Mouse (Mus musculus): ENCODE data around the gene Tnni1. TPM values are rescaled to one million over a fixed set of nuclear protein-coding genes. Genes with fewer than 3 reads are reported as not detected.

The Tnni1 gene
- polyA plus RNA-seq, 1 experiment from 2014 or later, result 11.4 TPM

DNA sequence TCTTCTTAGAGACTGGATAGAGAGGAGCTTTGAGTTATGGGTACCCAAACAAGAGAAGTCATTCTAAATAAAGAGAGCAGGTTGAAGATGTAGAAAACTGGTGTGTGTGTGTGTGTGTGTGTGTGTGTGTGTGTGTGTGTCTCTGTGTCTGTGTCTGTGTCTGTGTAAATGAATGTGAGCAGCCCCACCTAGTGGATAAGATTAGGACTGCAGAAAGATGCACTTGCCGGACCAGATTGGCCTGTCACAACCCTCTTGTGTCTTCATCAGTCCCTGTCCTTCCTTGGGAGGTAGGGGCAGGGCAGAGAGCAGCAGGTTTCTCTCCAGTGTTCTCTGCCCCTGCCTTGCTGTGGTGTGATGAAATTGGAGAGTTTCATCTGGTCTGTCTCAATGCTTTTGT is 49.7 kb downstream of the Tnni1 start:
- WGBS, result 5% methylated on average over 1 of the region's 1 CpGs
- no peaks in the 10 kb centered on the region for H3K36me3 ChIP-seq (ENCODE audit: insufficient read depth)
- DNase-seq (peak; percentile 78), ATAC-seq (ENCODE audit: insufficient read depth) (0 out of 2 replicates have a peak, but pooled peaks have one; percentile 15)
- H3K27me3 ChIP-seq (ENCODE audit: insufficient read depth, low read length), result no peaks in the 10 kb centered on the region
- TF ChIP-seq CTCF (IDR thresholded peaks at IDR 0.05; ENCODE audit: low read depth), result peak; percentile 84
- H3K4me2 ChIP-seq, result no peak overlapping the region
- H3K27ac ChIP-seq (ENCODE audit: low read depth), result no peak overlapping the region
- H3K9me3 ChIP-seq (ENCODE audit: low read depth, low read length), result no peaks in the 10 kb centered on the region
- H3K4me3 ChIP-seq (ENCODE audit: low read depth, low read length), result no peak overlapping the region
- no peaks in the 10 kb centered on the region for H3K4me1 ChIP-seq (ENCODE audit: insufficient read depth)
- H3K9ac ChIP-seq, result no peak overlapping the region

- 0 out of 2 replicates have a peak, but pooled peaks have one; percentile 13 for ATAC-seq (ENCODE audit: insufficient read depth)
- H3K27ac ChIP-seq (ENCODE audit: low read depth), result no peak overlapping the region
- no peak overlapping the region for H3K9ac ChIP-seq
- DNase-seq, result no peak
- 0 out of 2 replicates have a peak, but pooled peaks have one; percentile 9 for TF ChIP-seq CTCF (IDR thresholded peaks at IDR 0.05; ENCODE audit: low read depth)
- no peak overlapping the region for H3K4me2 ChIP-seq
- peaks cover 8% of the 10 kb centered on the region for H3K4me1 ChIP-seq (ENCODE audit: insufficient read depth)
- H3K4me3 ChIP-seq (ENCODE audit: low read depth, low read length), result no peak overlapping the region
- H3K9me3 ChIP-seq (ENCODE audit: low read depth, low read length), result no peaks in the 10 kb centered on the region
- 60% methylated on average over 6 of the region's 6 CpGs for WGBS
- H3K27me3 ChIP-seq (ENCODE audit: insufficient read depth, low read length), result no peaks in the 10 kb centered on the region
- H3K36me3 ChIP-seq (ENCODE audit: insufficient read depth), result no peaks in the 10 kb centered on the region
These were observed 55.1 kb downstream of the Tnni1 start for GRCm38 (mm10) chr1:135834206-135834859.

GRCm38 (mm10) chr1:135834983-135835382 is 55.7 kb downstream of the Tnni1 start:
- Histone ChIP-seq H3K36me3 (ENCODE audit: insufficient read depth) (no peaks in the 10 kb centered on the region), H3K4me3 (ENCODE audit: low read depth, low read length) (no peak overlapping the region), H3K27ac (ENCODE audit: low read depth) (no peak overlapping the region), H3K9me3 (ENCODE audit: low read depth, low read length) (no peaks in the 10 kb centered on the region), H3K4me1 (ENCODE audit: insufficient read depth) (peaks cover 8% of the 10 kb centered on the region), H3K9ac (no peak overlapping the region), H3K27me3 (ENCODE audit: insufficient read depth, low read length) (no peaks in the 10 kb centered on the region), H3K4me2 (no peak overlapping the region)
- DNase-seq (no peak), ATAC-seq (ENCODE audit: insufficient read depth) (no peak)
- WGBS, result 73% methylated on average over 8 of the region's 8 CpGs
- TF ChIP-seq CTCF (IDR thresholded peaks at IDR 0.05; ENCODE audit: low read depth), result no peak

DNA sequence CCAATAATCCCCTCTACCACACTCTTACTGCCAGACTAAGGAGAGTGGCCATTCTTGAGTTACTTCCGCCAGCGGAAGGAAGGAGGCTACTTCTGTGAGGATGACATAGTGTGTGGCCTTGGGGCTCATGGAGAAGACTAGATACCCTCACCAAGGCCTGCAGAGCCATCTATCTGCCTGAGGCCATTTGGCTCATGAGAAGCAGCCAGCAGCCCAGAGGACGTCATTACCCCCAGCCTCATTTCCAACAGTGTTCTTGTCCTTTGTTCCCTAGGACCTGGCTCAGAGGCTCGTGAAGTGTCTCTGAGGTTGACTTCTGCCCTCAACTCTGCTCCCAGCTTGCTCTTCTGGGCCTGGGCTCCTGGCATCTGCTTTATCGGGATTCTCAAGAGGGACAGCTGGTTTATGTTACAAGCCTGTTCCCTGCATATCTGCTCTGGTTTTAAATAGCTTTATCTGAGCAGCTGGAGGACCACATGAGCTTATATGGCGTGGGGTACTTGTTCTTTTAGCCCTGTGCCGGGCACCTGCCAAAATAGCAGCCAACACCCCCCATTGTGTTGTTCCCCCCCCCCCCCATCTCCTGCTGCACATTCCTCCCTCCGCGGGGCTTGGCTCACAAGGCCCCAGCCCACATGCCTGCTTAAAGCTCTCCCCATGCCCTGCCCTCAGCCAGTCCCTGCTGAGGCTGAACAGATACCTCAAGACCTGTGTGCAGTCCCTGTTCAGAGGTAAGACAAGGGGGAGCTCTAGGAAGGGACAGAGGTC is 56.7 kb downstream of the Tnni1 start, which contains the start of gene Tnnt2:
Gene Tnnt2 (plus strand): TSS at position 639 of the 768 bp plus-strand sequence.
- WGBS, result 29% methylated on average over 9 of the region's 9 CpGs
- DNase-seq (peak; percentile 59), ATAC-seq (ENCODE audit: insufficient read depth) (peak; percentile 64)
- TF ChIP-seq CTCF (IDR thresholded peaks at IDR 0.05; ENCODE audit: low read depth), result no peak
- Histone ChIP-seq H3K27me3 (ENCODE audit: insufficient read depth, low read length) (no peaks in the 10 kb centered on the region), H3K4me3 (ENCODE audit: low read depth, low read length) (peak within 1 kb of the TSS; percentile 10; the same call in 1 of the 2 replicates), H3K27ac (ENCODE audit: low read depth) (peak within 1 kb of the TSS; percentile 21; the same call in 1 of the 2 replicates), H3K9me3 (ENCODE audit: low read depth, low read length) (no peaks in the 10 kb centered on the region), H3K4me2 (no peak within 1 kb of the TSS), H3K4me1 (ENCODE audit: insufficient read depth) (peaks cover 8% of the 10 kb centered on the region), H3K9ac (no peak within 1 kb of the TSS), H3K36me3 (ENCODE audit: insufficient read depth) (no peaks in the 10 kb centered on the region)

GRCm38 (mm10) chr1:135838626-135839025 is 59.4 kb downstream of the Tnni1 start:
- Histone ChIP-seq H3K27ac (ENCODE audit: low read depth) (no peak overlapping the region), H3K36me3 (ENCODE audit: insufficient read depth) (no peaks in the 10 kb centered on the region), H3K4me2 (no peak overlapping the region), H3K4me3 (ENCODE audit: low read depth, low read length) (no peak overlapping the region), H3K27me3 (ENCODE audit: insufficient read depth, low read length) (no peaks in the 10 kb centered on the region), H3K9ac (no peak overlapping the region), H3K9me3 (ENCODE audit: low read depth, low read length) (no peaks in the 10 kb centered on the region), H3K4me1 (ENCODE audit: insufficient read depth) (peaks cover 8% of the 10 kb centered on the region)
- ATAC-seq (ENCODE audit: insufficient read depth), result no peak
- no peak for DNase-seq
- 62% methylated on average over 4 of the region's 4 CpGs for WGBS
- TF ChIP-seq CTCF (IDR thresholded peaks at IDR 0.05; ENCODE audit: low read depth), result no peak

- no peak overlapping the region for H3K27ac ChIP-seq (ENCODE audit: low read depth)
- DNase-seq (no peak), ATAC-seq (ENCODE audit: insufficient read depth) (no peak)
- no peak overlapping the region for H3K4me3 ChIP-seq (ENCODE audit: low read depth, low read length)
- H3K27me3 ChIP-seq (ENCODE audit: insufficient read depth, low read length), result no peaks in the 10 kb centered on the region
- H3K36me3 ChIP-seq (ENCODE audit: insufficient read depth), result no peaks in the 10 kb centered on the region
- no peak overlapping the region for H3K9ac ChIP-seq
- peaks cover 8% of the 10 kb centered on the region for H3K4me1 ChIP-seq (ENCODE audit: insufficient read depth)
- 81% methylated on average over 6 of the region's 6 CpGs for WGBS
- no peak overlapping the region for H3K4me2 ChIP-seq
- TF ChIP-seq CTCF (IDR thresholded peaks at IDR 0.05; ENCODE audit: low read depth), result no peak
- H3K9me3 ChIP-seq (ENCODE audit: low read depth, low read length), result no peaks in the 10 kb centered on the region
These were observed 59.8 kb downstream of the Tnni1 start for GRCm38 (mm10) chr1:135839065-135839464.

Data from lung, embryonic 14.5 days (tissue).